Mouse (Mus musculus): ENCODE results near the gene Mtrex. TPM values are rescaled to one million over a fixed set of nuclear protein-coding genes. Genes with fewer than 3 reads are reported as not detected.

Gene Mtrex
- polyA plus RNA-seq, 1 experiment from 2014 or later = 56.3 TPM

DNA sequence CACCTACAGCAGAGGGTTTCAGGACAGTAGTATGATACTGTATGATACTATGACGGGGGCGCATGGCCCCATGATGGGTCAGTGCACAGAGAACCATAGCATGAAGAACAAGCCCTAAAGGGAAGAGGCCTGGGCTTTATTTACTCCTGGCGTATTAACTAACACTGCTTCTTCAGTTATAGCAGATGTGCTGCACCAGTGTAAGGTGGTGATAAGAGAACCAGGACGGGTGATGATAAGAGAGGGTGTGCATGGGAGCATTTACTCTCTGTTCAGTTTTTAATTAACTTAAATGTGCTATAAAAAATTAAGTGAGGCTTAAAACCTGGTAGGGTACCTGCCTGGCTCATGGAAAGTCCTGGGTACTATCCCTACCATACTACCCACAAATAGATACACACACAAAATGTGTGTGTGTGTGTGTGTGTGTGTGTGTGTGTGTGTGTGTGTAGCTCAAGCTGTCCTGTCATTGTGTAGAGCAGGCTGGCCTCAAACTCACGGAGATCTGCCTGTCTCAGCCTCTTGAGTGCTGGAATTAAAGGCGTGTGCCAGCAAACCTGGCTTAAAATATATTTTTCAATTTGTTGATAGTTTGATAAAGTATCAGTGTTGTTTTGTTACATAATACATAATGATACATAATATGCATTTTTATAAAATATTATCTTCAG lies 88.5 kb downstream of the Mtrex start:
- WGBS = 94% methylated on average over 6 of the region's 6 CpGs
- no peak for ATAC-seq (ENCODE audit: low FRiP score, low read depth)
- no peaks in the 10 kb centered on the region for H3K9me3 ChIP-seq
- peaks cover 8% of the 10 kb centered on the region for H3K4me1 ChIP-seq (replicated peaks)
- no peak overlapping the region for H3K27ac ChIP-seq (replicated peaks)
- H3K9ac ChIP-seq = no peak overlapping the region
- no peak overlapping the region for H3K4me2 ChIP-seq
- H3K36me3 ChIP-seq = no peaks in the 10 kb centered on the region
- H3K27me3 ChIP-seq = no peaks in the 10 kb centered on the region
- no peak overlapping the region for H3K4me3 ChIP-seq

GRCm38 (mm10) chr13:112837621-112838155 lies 89.5 kb downstream of the Mtrex start:
- Histone ChIP-seq H3K9ac (no peak overlapping the region), H3K27me3 (no peaks in the 10 kb centered on the region), H3K9me3 (no peaks in the 10 kb centered on the region), H3K27ac (replicated peaks) (no peak overlapping the region), H3K4me2 (no peak overlapping the region), H3K4me3 (no peak overlapping the region), H3K4me1 (replicated peaks) (peaks cover 16% of the 10 kb centered on the region), H3K36me3 (no peaks in the 10 kb centered on the region)
- WGBS = 80% methylated on average over 9 of the region's 9 CpGs
- ATAC-seq (ENCODE audit: low FRiP score, low read depth) = no peak

DNA sequence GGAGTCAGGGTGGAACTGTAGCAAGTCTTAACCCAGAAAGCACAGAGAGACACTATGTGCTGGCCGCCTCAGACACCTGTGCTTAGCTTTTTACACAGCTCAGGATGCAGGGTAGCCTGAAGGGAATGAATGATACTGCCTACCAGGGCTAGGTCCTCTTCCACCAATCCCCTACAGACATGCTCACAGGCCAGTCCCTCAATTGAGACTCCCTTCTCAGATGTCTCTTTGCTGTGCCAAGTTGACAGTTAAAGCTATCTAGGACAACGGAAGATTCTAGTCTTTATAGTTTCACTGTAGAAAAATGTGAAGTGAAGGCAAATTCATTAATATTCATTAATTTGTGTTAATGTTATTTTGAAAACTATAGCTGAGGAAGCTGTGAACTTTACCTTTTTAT lies 90.2 kb downstream of the Mtrex start:
- Histone ChIP-seq H3K4me3 (no peak overlapping the region), H3K36me3 (no peaks in the 10 kb centered on the region), H3K4me2 (no peak overlapping the region), H3K9me3 (no peaks in the 10 kb centered on the region), H3K27me3 (no peaks in the 10 kb centered on the region), H3K9ac (no peak overlapping the region), H3K4me1 (replicated peaks) (peaks cover 20% of the 10 kb centered on the region), H3K27ac (replicated peaks) (no peak overlapping the region)
- no peak for ATAC-seq (ENCODE audit: low FRiP score, low read depth)
- 80% methylated on average over 2 of the region's 2 CpGs for WGBS

GRCm38 (mm10) chr13:112835113-112835512 lies 92.1 kb downstream of the Mtrex start:
- ATAC-seq (ENCODE audit: low FRiP score, low read depth) = peak; percentile 59; the same call in 1 of the 2 replicates
- H3K27ac ChIP-seq (replicated peaks) = no peak overlapping the region
- no peaks in the 10 kb centered on the region for H3K9me3 ChIP-seq
- no peak overlapping the region for H3K4me3 ChIP-seq
- H3K4me2 ChIP-seq = 0 out of 2 replicates have a peak overlapping the region, but pooled peaks have one; percentile 9
- no peaks in the 10 kb centered on the region for H3K27me3 ChIP-seq
- H3K4me1 ChIP-seq (replicated peaks) = peaks cover 20% of the 10 kb centered on the region
- 25% methylated on average over 12 of the region's 12 CpGs for WGBS
- H3K9ac ChIP-seq = no peak overlapping the region
- H3K36me3 ChIP-seq = no peaks in the 10 kb centered on the region

GRCm38 (mm10) chr13:112833895-112834263 lies 93.3 kb downstream of the Mtrex start:
- no peaks in the 10 kb centered on the region for H3K27me3 ChIP-seq
- 0 out of 2 replicates have a peak, but pooled peaks have one; percentile 35 for ATAC-seq (ENCODE audit: low FRiP score, low read depth)
- no peak overlapping the region for H3K4me3 ChIP-seq
- H3K36me3 ChIP-seq = no peaks in the 10 kb centered on the region
- H3K9ac ChIP-seq = no peak overlapping the region
- H3K9me3 ChIP-seq = no peaks in the 10 kb centered on the region
- peaks cover 20% of the 10 kb centered on the region for H3K4me1 ChIP-seq (replicated peaks)
- no peak overlapping the region for H3K4me2 ChIP-seq
- 67% methylated on average over 3 of the region's 3 CpGs for WGBS
- H3K27ac ChIP-seq (replicated peaks) = no peak overlapping the region

- Histone ChIP-seq H3K4me2 (peak overlapping the region; percentile 31; the same call in 1 of the 2 replicates), H3K9me3 (no peaks in the 10 kb centered on the region), H3K36me3 (no peaks in the 10 kb centered on the region), H3K4me1 (replicated peaks) (peaks cover 20% of the 10 kb centered on the region), H3K27me3 (no peaks in the 10 kb centered on the region), H3K4me3 (no peak overlapping the region), H3K27ac (replicated peaks) (no peak overlapping the region), H3K9ac (no peak overlapping the region)
- ATAC-seq (ENCODE audit: low FRiP score, low read depth) = no peak; the same call in 1 of the 2 replicates
- whole genome bisulfite sequencing = 43% methylated on average over 20 of the region's 20 CpGs
Observed at GRCm38 (mm10) chr13:112833253-112833894, 93.8 kb downstream of the Mtrex start.

DNA sequence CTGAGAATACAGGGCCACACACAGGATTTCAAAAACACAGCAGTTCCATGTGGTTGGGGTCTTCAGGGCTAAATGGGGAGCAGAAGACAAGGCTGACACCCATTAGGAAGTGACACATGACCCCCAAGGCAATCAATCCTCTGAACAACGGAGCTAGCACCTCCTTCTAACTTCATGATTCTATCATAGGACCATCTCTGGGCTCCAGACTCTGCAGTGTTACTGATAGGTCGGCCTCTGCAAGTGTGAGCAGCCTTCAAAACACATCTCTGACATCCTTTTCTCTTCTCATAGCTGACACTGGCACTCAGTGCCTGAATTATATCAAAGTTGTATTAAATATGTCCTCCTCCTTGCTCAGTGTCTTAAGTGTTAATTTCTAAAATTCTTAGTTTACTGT lies 94.6 kb downstream of the Mtrex start:
- H3K9ac ChIP-seq = no peak overlapping the region
- WGBS = 48% methylated on average over 2 of the region's 2 CpGs
- H3K4me1 ChIP-seq (replicated peaks) = peaks cover 20% of the 10 kb centered on the region
- no peak overlapping the region for H3K4me2 ChIP-seq
- no peaks in the 10 kb centered on the region for H3K36me3 ChIP-seq
- H3K27ac ChIP-seq (replicated peaks) = no peak overlapping the region
- no peaks in the 10 kb centered on the region for H3K9me3 ChIP-seq
- no peaks in the 10 kb centered on the region for H3K27me3 ChIP-seq
- ATAC-seq (ENCODE audit: low FRiP score, low read depth) = no peak
- H3K4me3 ChIP-seq = no peak overlapping the region

GRCm38 (mm10) chr13:112829619-112830018 lies 97.6 kb downstream of the Mtrex start:
- Histone ChIP-seq H3K9me3 (no peaks in the 10 kb centered on the region), H3K4me2 (no peak overlapping the region), H3K27ac (replicated peaks) (no peak overlapping the region), H3K27me3 (no peaks in the 10 kb centered on the region), H3K36me3 (no peaks in the 10 kb centered on the region), H3K4me3 (no peak overlapping the region), H3K4me1 (replicated peaks) (peaks cover 14% of the 10 kb centered on the region; the same call in 1 of the 2 replicates), H3K9ac (no peak overlapping the region)
- WGBS = 99% methylated on average over 2 of the region's 2 CpGs
- no peak for ATAC-seq (ENCODE audit: low FRiP score, low read depth)

GRCm38 (mm10) chr13:112825479-112825878 lies 101.7 kb downstream of the Mtrex start:
- ATAC-seq (ENCODE audit: low FRiP score, low read depth) = no peak
- Histone ChIP-seq H3K4me1 (replicated peaks) (no peaks in the 10 kb centered on the region), H3K36me3 (no peaks in the 10 kb centered on the region), H3K27ac (replicated peaks) (no peak overlapping the region), H3K4me3 (no peak overlapping the region), H3K4me2 (no peak overlapping the region), H3K9ac (no peak overlapping the region), H3K27me3 (no peaks in the 10 kb centered on the region), H3K9me3 (no peaks in the 10 kb centered on the region)
- WGBS = 62% methylated on average over 6 of the region's 6 CpGs

- no peaks in the 10 kb centered on the region for H3K36me3 ChIP-seq
- no peak for ATAC-seq (ENCODE audit: low FRiP score, low read depth)
Observed at GRCm38 (mm10) chr13:112823911-112824648, 103.1 kb downstream of the Mtrex start.

GRCm38 (mm10) chr13:112823236-112823910 lies 103.8 kb downstream of the Mtrex start:
- Histone ChIP-seq H3K4me1 (replicated peaks) (no peaks in the 10 kb centered on the region), H3K4me2 (no peak overlapping the region), H3K36me3 (no peaks in the 10 kb centered on the region), H3K4me3 (no peak overlapping the region), H3K27ac (replicated peaks) (no peak overlapping the region), H3K9me3 (no peaks in the 10 kb centered on the region), H3K27me3 (no peaks in the 10 kb centered on the region), H3K9ac (no peak overlapping the region)
- WGBS = 82% methylated on average over 6 of the region's 6 CpGs
- no peak for ATAC-seq (ENCODE audit: low FRiP score, low read depth)

More at GRCm38 (mm10) chr13:112823911-112824648, 103.1 kb downstream of the Mtrex start:
- Histone ChIP-seq H3K4me2 (no peak overlapping the region), H3K9me3 (no peaks in the 10 kb centered on the region), H3K4me1 (replicated peaks) (no peaks in the 10 kb centered on the region), H3K27ac (replicated peaks) (no peak overlapping the region), H3K27me3 (no peaks in the 10 kb centered on the region), H3K4me3 (no peak overlapping the region), H3K9ac (no peak overlapping the region)
- 91% methylated on average over 5 of the region's 8 CpGs for WGBS
